ENCODE assay signal across 7 mouse cellular contexts in genomic region chr6:108531324-108532311, GRCm38 (mm10).
DNase-seq lines count a peak whose midpoint lies in the region; ATAC-seq lines count a peak whose summit lies in the region.

No protein-coding gene starts in this region.

- WGBS in heart, embryonic 11.5 days (ENCODE audit: insufficient replicate concordance), result 37% methylated on average over 12 of the region's 12 CpGs
- 27% methylated on average over 12 of the region's 12 CpGs for WGBS in kidney, embryonic 16.5 days
- 26% methylated on average over 12 of the region's 12 CpGs for WGBS in stomach, embryonic 14.5 days

- no peaks in the 10 kb centered on the region for H3K27me3 ChIP-seq in heart, embryonic 11.5 days (ENCODE audit: control insufficient read depth, insufficient read depth, low read length)
- H3K27me3 ChIP-seq in kidney, embryonic 16.5 days (ENCODE audit: insufficient read depth, low read length), result no peaks in the 10 kb centered on the region
- H3K27me3 ChIP-seq in stomach, embryonic 14.5 days (ENCODE audit: control insufficient read depth, insufficient read depth, low read length), result no peaks in the 10 kb centered on the region

- H3K9ac ChIP-seq in heart, embryonic 11.5 days (ENCODE audit: low read depth, low read length), result no peak overlapping the region
- H3K9ac ChIP-seq in kidney, embryonic 16.5 days (replicated peaks; ENCODE audit: low read length), result no peak overlapping the region
- H3K9ac ChIP-seq in stomach, embryonic 14.5 days (replicated peaks; ENCODE audit: low read depth, low read length), result no peak overlapping the region

- H3K4me3 ChIP-seq in heart, embryonic 11.5 days (ENCODE audit: low read depth, low read length), result no peak overlapping the region
- H3K4me3 ChIP-seq in kidney, embryonic 16.5 days (ENCODE audit: low read length), result no peak overlapping the region
- H3K4me3 ChIP-seq in stomach, embryonic 14.5 days (ENCODE audit: low read depth, low read length), result no peak overlapping the region

- peak; percentile 92 for DNase-seq in R1 (ENCODE audit: low read depth, low spot score)
- no peak for DNase-seq in cerebellum, adult 11 months

- peak overlapping the region; percentile 57 for H3K27ac ChIP-seq in heart, embryonic 11.5 days (ENCODE audit: low read depth, low read length)
- peak overlapping the region; percentile 61 for H3K27ac ChIP-seq in kidney, embryonic 16.5 days (ENCODE audit: low read length)
- peak overlapping the region; percentile 49; the same call in 1 of the 2 replicates for H3K27ac ChIP-seq in stomach, embryonic 14.5 days (ENCODE audit: low read length)

- ATAC-seq in CD4-positive, CD25-positive, alpha-beta regulatory T cell, adult 4 months, result peak; percentile 41
- ATAC-seq in heart, embryonic 11.5 days (replicated peaks; ENCODE audit: insufficient number of reproducible peaks, low FRiP score, low TSS enrichment), result peak; percentile 58
- peak; percentile 43 for ATAC-seq in kidney, embryonic 16.5 days (ENCODE audit: low FRiP score, low TSS enrichment)
- peak; percentile 60 for ATAC-seq in megakaryocyte, adult 5-6 weeks (ENCODE audit: poor library complexity, severe bottlenecking)
- peak; percentile 59 for ATAC-seq in stomach, embryonic 14.5 days (ENCODE audit: insufficient number of reproducible peaks, insufficient read depth, low FRiP score, low read depth)

- H3K4me1 ChIP-seq in heart, embryonic 11.5 days (ENCODE audit: control insufficient read depth, insufficient read depth, low read length), result peaks cover 39% of the 10 kb centered on the region
- H3K4me1 ChIP-seq in kidney, embryonic 16.5 days (ENCODE audit: insufficient read depth, low read length), result peaks cover 44% of the 10 kb centered on the region
- peaks cover 18% of the 10 kb centered on the region; the same call in 1 of the 2 replicates for H3K4me1 ChIP-seq in stomach, embryonic 14.5 days (ENCODE audit: control insufficient read depth, insufficient read depth, low read length)

- no peak overlapping the region for H3K4me2 ChIP-seq in heart, embryonic 11.5 days
- no peak overlapping the region for H3K4me2 ChIP-seq in kidney, embryonic 16.5 days (replicated peaks; ENCODE audit: low read depth, low read length)
- no peak overlapping the region for H3K4me2 ChIP-seq in stomach, embryonic 14.5 days (replicated peaks; ENCODE audit: low read depth, low read length)

- no peaks in the 10 kb centered on the region for H3K36me3 ChIP-seq in heart, embryonic 11.5 days (ENCODE audit: control insufficient read depth, insufficient read depth, low read length)
- H3K36me3 ChIP-seq in kidney, embryonic 16.5 days (ENCODE audit: insufficient read depth, low read length), result peaks cover 7% of the 10 kb centered on the region; the same call in 1 of the 2 replicates
- H3K36me3 ChIP-seq in stomach, embryonic 14.5 days (ENCODE audit: control insufficient read depth, insufficient read depth, low read length), result no peaks in the 10 kb centered on the region

- H3K9me3 ChIP-seq in heart, embryonic 11.5 days (replicated peaks; ENCODE audit: control insufficient read depth, low read length), result no peaks in the 10 kb centered on the region
- H3K9me3 ChIP-seq in kidney, embryonic 16.5 days (ENCODE audit: low read length), result no peaks in the 10 kb centered on the region
- H3K9me3 ChIP-seq in stomach, embryonic 14.5 days (ENCODE audit: control insufficient read depth, low read depth, low read length), result no peaks in the 10 kb centered on the region
